Mouse (Mus musculus): ENCODE results near the gene Tanc2.

DNA sequence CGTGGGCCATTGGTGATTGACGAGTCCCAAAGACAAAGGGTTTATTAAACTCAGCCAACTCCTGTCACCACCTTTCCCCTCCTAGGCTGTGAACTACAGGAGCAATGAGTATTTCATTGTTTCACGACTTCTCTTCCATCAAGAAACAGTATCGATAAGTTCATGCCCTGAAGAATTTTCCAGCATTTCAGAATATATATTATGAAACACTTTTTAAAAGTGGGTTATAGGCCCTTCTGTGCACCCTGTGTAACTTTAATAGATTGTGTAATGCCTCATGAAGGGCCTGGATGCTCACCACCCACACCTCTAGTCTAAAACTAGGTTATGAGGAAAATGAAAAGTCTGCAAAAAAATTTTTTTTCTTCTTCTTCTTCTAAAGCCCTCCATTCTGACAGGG is 48.4 kb upstream of the Tanc2 start:
- TF ChIP-seq EP300 (IDR thresholded peaks at IDR 0.05; ENCODE audit: low read depth) (no peak), CTCF (IDR thresholded peaks at IDR 0.05; ENCODE audit: low read depth) (no peak)

All from heart, postnatal 0 days (tissue).